Mouse (Mus musculus) testis, adult 2 months (tissue): ENCODE results near the gene Arfip1. TPM values are rescaled to one million over a fixed set of nuclear protein-coding genes. Genes with fewer than 3 reads are reported as not detected.

Source experiments
- H3K27ac ChIP-seq: fragments of 200-500 bp; 2 replicates; pipeline ENCODE4 v1.5.1; 2012; ENCODE audit warnings: low read depth, low read length; ENCODE audit not compliant: control insufficient read depth, insufficient read depth
- H3K27me3 ChIP-seq: fragments of 200-500 bp; 2 replicates; pipeline ENCODE4 v1.6.1; 2012; ENCODE audit warnings: mild to moderate bottlenecking, low read length, moderate library complexity; ENCODE audit not compliant: control insufficient read depth, insufficient read depth
- H3K36me3 ChIP-seq: fragments of 200-500 bp; 2 replicates; pipeline ENCODE4 v1.6.1; 2012; ENCODE audit warnings: mild to moderate bottlenecking, low read length; ENCODE audit not compliant: control insufficient read depth, insufficient read depth
- H3K4me1 ChIP-seq: fragments of 200-500 bp; 2 replicates; pipeline ENCODE4 v1.6.1; 2012; ENCODE audit warnings: low read length; ENCODE audit not compliant: control insufficient read depth, insufficient read depth
- H3K4me3 ChIP-seq: fragments of 200-500 bp; 2 replicates; pipeline ENCODE4 v1.5.1; 2012; ENCODE audit warnings: low read depth, mild to moderate bottlenecking, low read length, moderate library complexity, mixed read lengths; ENCODE audit not compliant: control insufficient read depth
- CTCF ChIP-seq: fragments of 200-500 bp; IDR thresholded peaks from 2 replicates; pipeline ENCODE4 v1.5.1; 2012; ENCODE audit warnings: low read depth, mild to moderate bottlenecking, inconsistent platforms, low read length, moderate library complexity; ENCODE audit not compliant: control insufficient read depth, insufficient read depth, insufficient replicate concordance
- POLR2A ChIP-seq: fragments of 200-500 bp; IDR thresholded peaks from 2 replicates; pipeline ENCODE4 v1.6.1; 2012; ENCODE audit warnings: low read depth, mild to moderate bottlenecking, inconsistent platforms, low read length, moderate library complexity; ENCODE audit not compliant: control insufficient read depth
- polyA plus RNA-seq: library from polyadenylated mRNA; depleted of rRNA; stranded (reverse); fragments of >200 nt; gene quantifications from 2 replicates; pipeline ENCODE4 v1.2.3, GENCODE M21; 2012; rRNA removed

Arfip1 gene
- polyA plus RNA-seq, 1 experiment: 2.6 TPM

GRCm38 (mm10) chr3:84450651-84451050 lies 131.8 kb downstream of the Arfip1 start:
- no peak for TF ChIP-seq CTCF
- TF ChIP-seq POLR2A: no peak
- no peaks in the 10 kb centered on the region for H3K36me3 ChIP-seq
- H3K27ac ChIP-seq: no peak overlapping the region
- H3K27me3 ChIP-seq: no peaks in the 10 kb centered on the region
- peak overlapping the region; percentile 56 for H3K4me3 ChIP-seq
- H3K4me1 ChIP-seq: no peaks in the 10 kb centered on the region; the same call in 1 of the 2 replicates

GRCm38 (mm10) chr3:84449015-84449414 lies 133.4 kb downstream of the Arfip1 start:
- Histone ChIP-seq H3K27ac (no peak overlapping the region), H3K4me1 (peaks cover 12% of the 10 kb centered on the region), H3K27me3 (no peaks in the 10 kb centered on the region), H3K4me3 (no peak overlapping the region), H3K36me3 (no peaks in the 10 kb centered on the region)
- TF ChIP-seq POLR2A (no peak), CTCF (no peak)

GRCm38 (mm10) chr3:84447803-84448202 lies 134.6 kb downstream of the Arfip1 start:
- Histone ChIP-seq H3K4me3 (no peak overlapping the region), H3K27ac (no peak overlapping the region), H3K27me3 (no peaks in the 10 kb centered on the region), H3K4me1 (peaks cover 12% of the 10 kb centered on the region), H3K36me3 (no peaks in the 10 kb centered on the region)
- no peak for TF ChIP-seq CTCF
- no peak for TF ChIP-seq POLR2A

Other genes with a start within 250 kb of the Arfip1 start
- gene Fhdc1, start 102.2 kb downstream of the Arfip1 start, polyA plus RNA-seq: 24.7 and 24.8 TPM in 2 replicates
- 0.02 and 0.04 TPM in 2 replicates for gene Tigd4, start 10.9 kb upstream of the Arfip1 start, polyA plus RNA-seq
- 0.02 and 0.05 TPM in 2 replicates for gene Tmem154, start 83.6 kb upstream of the Arfip1 start, polyA plus RNA-seq
- gene Fbxw7, start 232.6 kb upstream of the Arfip1 start, polyA plus RNA-seq: 10.9 and 11.7 TPM in 2 replicates